In the genomic region with DNA sequence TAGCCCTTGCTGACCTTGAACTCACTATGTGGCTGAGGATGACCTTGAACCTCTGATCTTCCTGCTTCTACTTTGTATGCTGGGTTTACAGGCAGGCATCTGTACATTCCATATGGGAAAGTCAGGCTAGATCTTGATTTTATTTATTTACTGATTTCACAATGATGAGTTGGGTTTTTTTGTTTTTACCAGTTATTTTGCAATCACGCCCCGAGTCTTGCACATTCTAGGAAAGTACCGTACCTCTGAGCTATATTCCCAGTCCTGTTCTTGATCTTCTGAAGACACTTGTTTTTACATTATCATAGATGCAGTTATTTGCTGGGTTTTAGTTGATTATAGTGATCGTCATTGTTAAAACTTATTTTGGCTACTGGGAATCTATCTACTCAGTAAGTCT, we compare ENCODE assay signal across 34 mouse cellular contexts. TPM values are rescaled to one million over a fixed set of nuclear protein-coding genes. Genes with fewer than 3 reads are reported as not detected.
DNase-seq lines count a peak whose midpoint lies in the region; ATAC-seq and TF ChIP-seq lines count a peak whose summit lies in the region.
"Had no signal": no experiment of that assay in that cellular context is flagged by ENCODE, and none has a peak within 500 bp of the region (broad histone marks: within the 10 kb centered on the region; RNA-seq: fewer than 3 reads in every experiment).

No protein-coding gene starts in this region.

- H3K4me2 ChIP-seq in liver, embryonic 12.5 days, result 0 out of 2 replicates have a peak overlapping the region, but pooled peaks have one; percentile 4
- H3K4me2 ChIP-seq: embryonic facial prominence, embryonic 12.5 days; embryonic facial prominence, embryonic 15.5 days; heart, embryonic 12.5 days; heart, embryonic 15.5 days; hindbrain, embryonic 14.5 days had no signal

- H3K27ac ChIP-seq in liver, embryonic 12.5 days, result peak overlapping the region; percentile 62; the same call in 1 of the 2 replicates
- H3K27ac ChIP-seq in kidney, adult 2 months (ENCODE audit: insufficient read depth, low read depth, low read length), result no peak overlapping the region
- H3K27ac ChIP-seq: embryonic facial prominence, embryonic 12.5 days; embryonic facial prominence, embryonic 15.5 days; heart, embryonic 15.5 days; hindbrain, embryonic 14.5 days; hindbrain, postnatal 0 days had no signal

- H3K4me1 ChIP-seq in liver, embryonic 12.5 days, result peaks cover 81% of the 10 kb centered on the region
- no peaks in the 10 kb centered on the region; the same call in 1 of the 2 replicates for H3K4me1 ChIP-seq in kidney, adult 2 months (ENCODE audit: control insufficient read depth, insufficient read depth, low read length)
- H3K4me1 ChIP-seq: embryonic facial prominence, embryonic 15.5 days had no signal

- ATAC-seq in liver, embryonic 12.5 days, result no peak
- ATAC-seq in megakaryocyte-erythroid progenitor cell, adult 5-6 weeks (replicated peaks; ENCODE audit: low FRiP score, low TSS enrichment, poor library complexity, severe bottlenecking), result no peak
- ATAC-seq: forebrain, embryonic 14.5 days; forebrain, postnatal 0 days; hindbrain, postnatal 0 days; inflammation-experienced regulatory T-cells, adult 6 months; intestine, embryonic 16.5 days had no signal

- H3K27me3 ChIP-seq in liver, embryonic 12.5 days (replicated peaks), result no peaks in the 10 kb centered on the region
- no peaks in the 10 kb centered on the region for H3K27me3 ChIP-seq in kidney, adult 2 months (replicated peaks; ENCODE audit: control insufficient read depth, insufficient read depth, low read length)
- H3K27me3 ChIP-seq: embryonic facial prominence, embryonic 12.5 days; embryonic facial prominence, embryonic 15.5 days; heart, embryonic 12.5 days; heart, embryonic 15.5 days had no signal

- H3K9ac ChIP-seq in liver, embryonic 12.5 days, result no peak overlapping the region
- H3K9ac ChIP-seq: embryonic facial prominence, embryonic 12.5 days; embryonic facial prominence, embryonic 15.5 days; forebrain, postnatal 0 days; heart, embryonic 12.5 days; heart, embryonic 15.5 days; hindbrain, embryonic 14.5 days had no signal

- peaks cover 66% of the 10 kb centered on the region for H3K36me3 ChIP-seq in liver, embryonic 12.5 days
- no peaks in the 10 kb centered on the region for H3K36me3 ChIP-seq in kidney, adult 2 months (ENCODE audit: control insufficient read depth, insufficient read depth, low read length)
- H3K36me3 ChIP-seq: heart, embryonic 15.5 days had no signal

- no peaks in the 10 kb centered on the region for H3K9me3 ChIP-seq in liver, embryonic 12.5 days (replicated peaks)
- H3K9me3 ChIP-seq: embryonic facial prominence, embryonic 12.5 days; embryonic facial prominence, embryonic 15.5 days; G1E; heart, embryonic 12.5 days; heart, embryonic 15.5 days had no signal

- DNase-seq in liver (no peak), NIH3T3 (ENCODE audit: low read depth) (peak; percentile 35), adipocyte (ENCODE audit: low spot score) (peak; percentile 53)
- no peak for DNase-seq in kidney, adult 2 months
- no peak for DNase-seq in urinary bladder, postnatal 36 days (ENCODE audit: low spot score in 2 of 2)
- DNase-seq: cerebellum, adult 11 months; cerebellum, adult 2 months; cerebellum, adult 9-11 months; cerebellum, postnatal 25 days; gastrocnemius, postnatal 10 days; gastrocnemius, postnatal 36 days; heart, adult 18-20 months; heart, postnatal 10 days; heart, postnatal 4 days had no signal

- no peak for TF ChIP-seq POLR2A in kidney, adult 2 months (IDR thresholded peaks at IDR 0.05; ENCODE audit: low read depth, low read length)

- H3K4me3 ChIP-seq in liver, embryonic 12.5 days, result no peak overlapping the region
- no peak overlapping the region for H3K4me3 ChIP-seq in kidney, adult 2 months (ENCODE audit: insufficient read depth, low read depth, low read length)
- H3K4me3 ChIP-seq: embryonic facial prominence, embryonic 12.5 days; embryonic facial prominence, embryonic 15.5 days; heart, embryonic 12.5 days; heart, embryonic 15.5 days had no signal

- WGBS in liver, embryonic 12.5 days (ENCODE audit: insufficient replicate concordance), result 98% methylated on average over 4 of the region's 4 CpGs
- 94% methylated on average over 4 of the region's 4 CpGs for WGBS in kidney, adult 2 months

- no peak for TF ChIP-seq CTCF in kidney, adult 2 months (conservative IDR thresholded peaks at IDR 0.05; ENCODE audit: insufficient read depth, insufficient read length, low read depth, low read length)

RNA-seq across cellular contexts. Expression of gene Cep70, which starts 5.7 kb away (rescaled TPM):
- 41.6 and 41.7 TPM in 2 replicates for polyA plus RNA-seq in liver, embryonic 12.5 days (2016; fragmentation: Nextera tagmentation; extraction: Ambion mirVana)
- polyA plus RNA-seq in kidney, adult 2 months (2012; rRNA removed), result 1.4 and 2.2 TPM in 2 replicates
- 42.2 and 54.3 TPM in 2 replicates for total RNA-seq in megakaryocyte-erythroid progenitor cell, adult 5-6 weeks (2014; fragmentation: Nextera tagmentation)
- total RNA-seq in megakaryocyte-erythroid progenitor cell, adult 5-6 weeks (2017), result 71.1 and 89.7 TPM in 2 replicates

RNA-seq across cellular contexts. Expression of gene Faiml, which starts 11.9 kb away (rescaled TPM):
- not detected in 2 replicates for polyA plus RNA-seq in liver, embryonic 12.5 days (2016; fragmentation: Nextera tagmentation; extraction: Ambion mirVana)
- not detected in 2 replicates for polyA plus RNA-seq in kidney, adult 2 months (2012; rRNA removed)
- not detected in 2 replicates for total RNA-seq in megakaryocyte-erythroid progenitor cell, adult 5-6 weeks (2014; fragmentation: Nextera tagmentation)
- total RNA-seq in megakaryocyte-erythroid progenitor cell, adult 5-6 weeks (2017), result not detected in 2 replicates
- total RNA-seq: adrenal gland, adult 2 months; adrenal gland, postnatal 14 days; adrenal gland, postnatal 4 days; common myeloid progenitor, adult 5-6 weeks; forebrain, postnatal 0 days; G1E; gastrocnemius, postnatal 10 days; gastrocnemius, postnatal 36 days; heart, adult 18-20 months; heart, postnatal 10 days; heart, postnatal 4 days; hindbrain, postnatal 0 days had no signal
- polyA plus RNA-seq: adrenal gland, adult 2 months; cerebellum, adult 2 months; embryonic facial prominence, embryonic 12.5 days; embryonic facial prominence, embryonic 15.5 days; forebrain, embryonic 11.5 days; forebrain, embryonic 14.5 days; forebrain, postnatal 0 days; frontal cortex, adult 2 months; G1E; heart, embryonic 12.5 days; heart, embryonic 15.5 days; hindbrain, embryonic 11.5 days; hindbrain, embryonic 14.5 days; hindbrain, postnatal 0 days; inflammation-experienced regulatory T-cells, adult 6 months; intestine, embryonic 16.5 days had no signal

Comparison
In these comparisons a context has a peak if more than half of its experiments do, and no peak if none do; other contexts are left out.
1. DNase-seq: peak in NIH3T3 (single experiment) and adipocyte (single experiment); none in liver (single experiment), kidney, adult 2 months (single experiment) and urinary bladder, postnatal 36 days (0 of 2).
2. RNA of gene Cep70, which starts 5.7 kb away (polyA plus RNA-seq): 41.6 to 41.7 TPM in liver, embryonic 12.5 days; 1.4 to 2.2 TPM in kidney, adult 2 months; every median in the first group is over 10 times any median in the second.